Mouse (Mus musculus) intestine, postnatal 0 days (tissue): ENCODE data around the gene AC170998.1. TPM values are rescaled to one million over a fixed set of nuclear protein-coding genes. Genes with fewer than 3 reads are reported as not detected.
A peak's percentile ranks its signal among the peaks of the same experiment; 100 is the strongest.

Experiments used
- ATAC-seq: fragments of 200-750 bp; cut with Nextera tagmentation; 2 replicates; pipeline ENCODE4 v1.8.0; 2017; ENCODE audit warnings: mild to moderate bottlenecking, moderate TSS enrichment, moderate library complexity
- H3K27ac ChIP-seq: fragments of 300-500 bp; sonication (generic); 2 replicates; pipeline ENCODE4 v1.5.1; 2014; ENCODE audit warnings: mild to moderate bottlenecking, low read depth, low read length, moderate library complexity
- H3K27me3 ChIP-seq: fragments of 300-500 bp; sonication (generic); replicated peaks from 2 replicates; pipeline ENCODE4 v1.6.1; 2014; ENCODE audit warnings: low read length, mixed read lengths; ENCODE audit not compliant: control insufficient read depth, insufficient read depth
- H3K36me3 ChIP-seq: fragments of 300-500 bp; sonication (generic); 2 replicates; pipeline ENCODE4 v1.6.1; 2014; ENCODE audit warnings: mild to moderate bottlenecking, moderate library complexity; ENCODE audit not compliant: control insufficient read depth, insufficient read depth
- H3K4me1 ChIP-seq: fragments of 300-500 bp; sonication (generic); replicated peaks from 2 replicates; pipeline ENCODE4 v1.6.1; 2014; ENCODE audit warnings: antibody characterized with exemption, low read length, mixed read lengths; ENCODE audit not compliant: control insufficient read depth, insufficient read depth
- H3K4me2 ChIP-seq: fragments of 300-500 bp; sonication (generic); replicated peaks from 2 replicates; pipeline ENCODE4 v1.6.1; 2014; ENCODE audit warnings: low read depth, mild to moderate bottlenecking, moderate library complexity
- H3K4me3 ChIP-seq: fragments of 300-500 bp; sonication (generic); 2 replicates; pipeline ENCODE4 v1.5.1; 2014; ENCODE audit warnings: low read depth, low read length
- H3K9ac ChIP-seq: fragments of 300-500 bp; sonication (generic); 2 replicates; pipeline ENCODE4 v1.6.1; 2014; ENCODE audit warnings: mild to moderate bottlenecking, low read depth, low read length
- H3K9me3 ChIP-seq: fragments of 300-500 bp; sonication (generic); 2 replicates; pipeline ENCODE4 v1.6.1; 2016; ENCODE audit warnings: mixed run types; ENCODE audit not compliant: control insufficient read depth
- CTCF ChIP-seq: sonication (generic); IDR thresholded peaks from 2 replicates; pipeline ENCODE4 v1.5.1; 2016; ENCODE audit warnings: low read depth, mild to moderate bottlenecking, control low read depth, antibody characterized with exemption, moderate library complexity
- WGBS: fragments of 180-500 bp; shearing (Covaris S2); extraction: QIAGEN DNeasy Blood & Tissue Kit; methylation state at CpG from one replicate; pipeline ENCODE4 v1.1.7; 2014; 5-methylcytosine and 5-hydroxymethylcytosine counted together
- polyA plus RNA-seq: library from polyadenylated mRNA; unstranded; fragments of >200 nt; fragmentation: Nextera tagmentation; extraction: Ambion mirVana; gene quantifications from 2 replicates; pipeline ENCODE4 v1.2.1, GENCODE M21; 2015

Gene AC170998.1
- polyA plus RNA-seq, 1 experiment from 2014 or later = 1.5 TPM

- Histone ChIP-seq H3K9ac (no peak overlapping the region), H3K4me3 (no peak overlapping the region), H3K4me2 (no peak overlapping the region), H3K9me3 (no peaks in the 10 kb centered on the region), H3K27ac (no peak overlapping the region; the same call in 1 of the 2 replicates), H3K27me3 (no peaks in the 10 kb centered on the region), H3K4me1 (0 out of 2 replicates have a peak, but pooled peaks cover 5% of the 10 kb centered on the region), H3K36me3 (peaks cover 11% of the 10 kb centered on the region)
- no peak for TF ChIP-seq CTCF
- 68% methylated on average over 8 of the region's 8 CpGs for WGBS
- ATAC-seq = peak; percentile 37; the same call in 1 of the 2 replicates
Measured at GRCm38 (mm10) chr17:28709552-28710290, 16.2 kb upstream of the AC170998.1 start.

GRCm38 (mm10) chr17:28710291-28710688 lies 15.6 kb upstream of the AC170998.1 start:
- Histone ChIP-seq H3K27ac (no peak overlapping the region), H3K4me3 (no peak overlapping the region), H3K9me3 (no peaks in the 10 kb centered on the region), H3K4me2 (no peak overlapping the region), H3K27me3 (no peaks in the 10 kb centered on the region), H3K9ac (no peak overlapping the region), H3K36me3 (peaks cover 16% of the 10 kb centered on the region), H3K4me1 (0 out of 2 replicates have a peak, but pooled peaks cover 5% of the 10 kb centered on the region)
- WGBS = 81% methylated on average over 8 of the region's 8 CpGs
- ATAC-seq = no peak
- TF ChIP-seq CTCF = no peak

GRCm38 (mm10) chr17:28711237-28711636 lies 14.6 kb upstream of the AC170998.1 start:
- Histone ChIP-seq H3K4me1 (0 out of 2 replicates have a peak, but pooled peaks cover 5% of the 10 kb centered on the region), H3K4me2 (no peak overlapping the region), H3K9ac (no peak overlapping the region), H3K4me3 (no peak overlapping the region), H3K36me3 (peaks cover 25% of the 10 kb centered on the region), H3K9me3 (no peaks in the 10 kb centered on the region), H3K27ac (peak overlapping the region; percentile 46; the same call in 1 of the 2 replicates), H3K27me3 (no peaks in the 10 kb centered on the region)
- no peak for TF ChIP-seq CTCF
- no peak for ATAC-seq
- WGBS = 81% methylated on average over 6 of the region's 6 CpGs

- Histone ChIP-seq H3K9me3 (no peaks in the 10 kb centered on the region), H3K27me3 (no peaks in the 10 kb centered on the region), H3K36me3 (peaks cover 30% of the 10 kb centered on the region), H3K4me2 (no peak overlapping the region), H3K4me1 (0 out of 2 replicates have a peak, but pooled peaks cover 5% of the 10 kb centered on the region), H3K4me3 (no peak overlapping the region), H3K27ac (peak overlapping the region; percentile 41; the same call in 1 of the 2 replicates), H3K9ac (no peak overlapping the region)
- TF ChIP-seq CTCF = no peak
- 57% methylated on average over 6 of the region's 6 CpGs for WGBS
- no peak for ATAC-seq
Measured at GRCm38 (mm10) chr17:28712305-28712704, 13.6 kb upstream of the AC170998.1 start.

- peak; percentile 39 for TF ChIP-seq CTCF
- Histone ChIP-seq H3K9me3 (no peaks in the 10 kb centered on the region), H3K9ac (no peak overlapping the region), H3K36me3 (peaks cover 44% of the 10 kb centered on the region), H3K4me3 (no peak overlapping the region), H3K27me3 (no peaks in the 10 kb centered on the region), H3K27ac (no peak overlapping the region), H3K4me2 (no peak overlapping the region), H3K4me1 (0 out of 2 replicates have a peak, but pooled peaks cover 5% of the 10 kb centered on the region)
- no peak for ATAC-seq
- 95% methylated on average over 3 of the region's 3 CpGs for WGBS
Measured at GRCm38 (mm10) chr17:28714006-28714405, 11.9 kb upstream of the AC170998.1 start.

- no peaks in the 10 kb centered on the region for H3K27me3 ChIP-seq
- peaks cover 60% of the 10 kb centered on the region for H3K36me3 ChIP-seq
- H3K27ac ChIP-seq = no peak overlapping the region
- no peak for TF ChIP-seq CTCF
- no peak overlapping the region for H3K9ac ChIP-seq
- H3K9me3 ChIP-seq = no peaks in the 10 kb centered on the region
- no peak for ATAC-seq
- H3K4me3 ChIP-seq = no peak overlapping the region
- no peak overlapping the region for H3K4me2 ChIP-seq
- 51% methylated on average over 6 of the region's 7 CpGs for WGBS
- H3K4me1 ChIP-seq = no peaks in the 10 kb centered on the region
Measured at GRCm38 (mm10) chr17:28715832-28716548, 9.9 kb upstream of the AC170998.1 start.
